Mouse (Mus musculus) liver, embryonic 18 days (tissue): Measurements from ENCODE around the gene Eif4h. TPM values are rescaled to one million over a fixed set of nuclear protein-coding genes. Genes with fewer than 3 reads are reported as not detected.

Experiments used
- polyA plus RNA-seq: library from polyadenylated mRNA; depleted of rRNA; stranded (reverse); fragments of >200 nt; gene quantifications from 2 replicates; pipeline ENCODE4 v1.2.3, GENCODE M21; 2012; rRNA removed

The Eif4h gene
- 97.7 and 103 TPM in 2 replicates for polyA plus RNA-seq

GRCm38 (mm10) chr5:134639269-134639682, at the start of gene Eif4h:
Gene Eif4h (minus strand): TSS chr5:134639490.

DNA sequence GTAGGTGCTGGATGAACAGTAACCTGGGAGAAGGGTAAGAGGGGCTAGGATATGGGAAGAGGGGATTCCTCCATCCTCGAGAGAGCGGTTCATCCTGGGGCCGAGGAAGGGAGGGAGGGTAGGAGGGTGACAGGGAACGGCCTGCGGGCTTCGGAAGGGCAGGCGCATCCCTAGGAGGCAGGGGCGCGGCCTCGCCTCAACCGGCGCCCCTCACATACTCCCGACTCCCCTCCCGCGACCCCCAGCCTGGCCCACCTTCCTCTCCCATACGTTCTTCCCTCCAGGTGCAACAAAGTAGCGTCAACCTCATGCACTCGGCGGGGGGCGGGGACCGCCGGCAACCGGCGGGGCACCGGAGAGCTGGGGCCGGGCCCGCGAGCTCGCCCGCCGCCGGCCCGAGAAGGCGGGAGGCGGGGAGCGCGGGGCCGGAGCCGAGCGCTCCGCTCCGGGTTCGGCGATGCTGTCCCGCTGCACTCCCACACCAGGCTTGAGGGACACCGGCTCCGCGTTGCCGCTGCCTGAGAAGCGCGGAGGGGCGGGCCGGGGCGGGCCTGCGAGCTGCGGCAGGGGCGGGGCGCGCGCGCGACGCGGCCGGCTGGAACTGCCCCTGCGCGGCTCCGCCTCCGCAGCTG, 48.9 kb upstream of the Eif4h start, which contains the start of gene Limk1:
Gene Limk1, minus strand, starts transcription at position 513 of the 632 bp plus-strand sequence.

GRCm38 (mm10) chr5:134614802-134615201, 24.5 kb downstream of the Eif4h start, which contains the start of gene Lat2:
Gene Lat2 (minus strand): TSS chr5:134615025.

DNA sequence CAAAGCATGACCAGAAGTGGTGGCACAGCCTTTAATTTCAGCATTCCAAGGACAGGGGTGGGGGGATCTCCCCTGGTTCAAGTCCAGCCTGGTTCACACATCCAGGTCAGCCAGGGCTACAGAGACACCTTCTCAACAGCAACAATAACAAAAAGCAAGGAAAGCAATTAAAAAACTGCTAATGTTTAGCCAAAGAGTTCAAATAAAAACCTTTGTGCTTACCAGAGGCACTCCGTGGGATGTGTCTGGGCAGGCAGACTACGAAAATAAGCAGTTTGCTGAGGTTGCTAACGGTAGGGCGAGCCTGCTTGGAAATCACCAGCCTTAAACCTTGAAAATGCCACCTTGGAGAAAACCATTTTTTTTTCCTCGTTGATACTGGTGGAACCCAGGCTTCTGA, 58.1 kb downstream of the Eif4h start, which contains the start of gene Rfc2:
Gene Rfc2, plus strand, starts transcription at position 221 of the 400 bp plus-strand sequence.

Other genes starting within 250 kb of the Eif4h start
- 8.5 and 11.0 TPM in 2 replicates for gene Gtf2ird1, start 182.8 kb downstream of the Eif4h start, polyA plus RNA-seq
- gene Clip2, start 87.1 kb downstream of the Eif4h start, polyA plus RNA-seq = 1.2 and 1.4 TPM in 2 replicates
- gene Syna, start 79.3 kb downstream of the Eif4h start, polyA plus RNA-seq = not detected in 2 replicates
- 55.4 and 55.9 TPM in 2 replicates for gene Rfc2, start 58.1 kb downstream of the Eif4h start, polyA plus RNA-seq
- gene Lat2, start 24.5 kb downstream of the Eif4h start, polyA plus RNA-seq = 1.6 and 1.8 TPM in 2 replicates
- 2.8 and 3.3 TPM in 2 replicates for gene Limk1, start 49.1 kb upstream of the Eif4h start, polyA plus RNA-seq
- 16.8 and 18.3 TPM in 2 replicates for gene Eln, start 107.8 kb upstream of the Eif4h start, polyA plus RNA-seq